Mouse (Mus musculus) lung, postnatal 14 days (tissue): ENCODE data around the gene Anks4b.

ENCODE experiments used
- DNase-seq: peaks from one replicate; pipeline ENCODE4 v3.0.0; 2021

Anks4b gene

GRCm38 (mm10) chr7:120189369-120190149 is 15.9 kb downstream of the Anks4b start:
- no peak for DNase-seq

GRCm38 (mm10) chr7:120190150-120190665 is 16.6 kb downstream of the Anks4b start:
- no peak for DNase-seq

DNA sequence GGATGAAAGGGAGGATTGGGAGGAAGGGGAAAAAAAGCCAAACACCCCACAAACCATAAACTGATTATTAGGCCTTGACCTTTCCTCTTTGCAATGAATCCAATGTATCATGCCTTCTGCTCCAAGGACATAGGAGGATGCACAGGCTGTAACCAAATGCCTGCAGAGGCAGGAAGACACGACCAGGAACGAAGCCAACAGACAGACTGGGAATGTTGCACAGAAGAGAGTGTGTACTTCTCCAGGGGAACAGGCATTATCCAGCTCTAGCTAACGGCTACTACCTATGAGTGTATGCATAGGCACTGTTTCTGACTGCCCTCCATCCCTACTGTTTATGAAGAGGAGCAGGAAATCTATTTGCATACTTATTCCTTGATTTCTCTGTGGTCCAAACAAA is 18.5 kb downstream of the Anks4b start:
- no peak for DNase-seq

- DNase-seq, result no peak
These were observed 19.2 kb downstream of the Anks4b start for GRCm38 (mm10) chr7:120192816-120193215.

- DNase-seq, result no peak
These were observed 21.5 kb downstream of the Anks4b start for GRCm38 (mm10) chr7:120195207-120195606.

- DNase-seq, result peak; percentile 47
These were observed 27.6 kb downstream of the Anks4b start for GRCm38 (mm10) chr7:120201231-120201744.

DNA sequence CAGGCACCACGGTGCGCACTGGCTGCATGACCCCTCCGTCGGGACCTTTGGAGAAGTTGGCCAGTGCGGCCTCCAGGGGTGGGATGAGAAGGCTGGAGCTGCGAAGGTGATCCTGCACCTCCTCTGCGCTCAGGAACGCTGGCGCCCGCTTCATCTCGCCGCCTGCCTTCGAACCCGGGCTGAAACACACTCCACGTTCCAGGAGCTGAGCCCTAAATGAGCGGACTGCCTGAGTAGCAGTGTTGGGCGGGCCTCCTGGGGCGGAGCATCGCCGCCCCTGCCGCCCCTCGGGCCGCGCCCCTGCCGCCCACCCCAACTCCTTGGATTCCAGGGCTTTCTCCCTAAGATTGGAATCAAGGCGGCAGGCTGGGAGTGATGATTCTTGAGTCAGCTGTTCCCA is 28.1 kb downstream of the Anks4b start, which contains the start of gene Crym:
Crym (minus strand) TSS at position 341 of the 400 bp plus-strand sequence.
- no peak for DNase-seq

DNA sequence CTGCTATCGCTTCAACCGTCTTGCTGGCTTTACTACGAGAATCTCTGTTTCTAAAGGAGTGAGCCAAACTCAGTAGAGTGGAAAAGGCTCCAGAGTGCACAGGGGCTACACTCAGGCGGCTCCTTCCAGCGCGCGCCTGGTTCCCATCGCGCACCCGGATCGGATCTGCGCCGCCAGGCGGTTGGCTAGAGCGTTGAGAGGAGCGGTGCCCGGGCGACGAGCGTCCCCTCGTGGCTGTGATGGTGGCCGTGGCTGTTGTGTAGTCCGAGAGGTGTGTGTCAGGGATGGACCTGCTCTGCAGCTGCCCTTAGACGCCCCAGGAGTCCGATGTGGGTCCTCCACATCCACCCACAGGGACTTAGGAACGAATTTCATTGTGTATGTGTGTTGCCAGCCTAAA is 30.1 kb downstream of the Anks4b start, which contains the start of gene Abca14:
Abca14 (plus strand) TSS at position 173 of the 400 bp plus-strand sequence.
- DNase-seq, result peak; percentile 88

DNA sequence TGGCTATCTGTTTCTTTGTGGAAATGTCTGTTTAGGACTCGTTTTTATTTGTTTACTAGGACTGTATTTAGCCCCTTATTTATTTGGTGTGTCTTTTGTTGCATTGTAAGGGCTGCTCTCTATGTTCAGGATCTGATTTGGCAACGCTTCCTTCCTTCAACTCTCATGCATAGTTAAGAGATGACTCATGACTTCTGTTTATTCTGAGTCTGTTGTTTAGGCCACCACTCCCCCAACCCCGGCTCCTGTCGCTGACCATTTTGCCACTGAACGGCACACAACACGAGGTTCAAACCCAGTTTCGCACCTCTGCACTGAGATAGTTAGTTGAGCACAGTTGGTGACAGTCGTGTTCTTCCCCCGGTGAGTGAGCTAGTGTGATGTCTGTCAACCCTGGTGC is 32.3 kb downstream of the Anks4b start:
- peak; percentile 16 for DNase-seq

DNA sequence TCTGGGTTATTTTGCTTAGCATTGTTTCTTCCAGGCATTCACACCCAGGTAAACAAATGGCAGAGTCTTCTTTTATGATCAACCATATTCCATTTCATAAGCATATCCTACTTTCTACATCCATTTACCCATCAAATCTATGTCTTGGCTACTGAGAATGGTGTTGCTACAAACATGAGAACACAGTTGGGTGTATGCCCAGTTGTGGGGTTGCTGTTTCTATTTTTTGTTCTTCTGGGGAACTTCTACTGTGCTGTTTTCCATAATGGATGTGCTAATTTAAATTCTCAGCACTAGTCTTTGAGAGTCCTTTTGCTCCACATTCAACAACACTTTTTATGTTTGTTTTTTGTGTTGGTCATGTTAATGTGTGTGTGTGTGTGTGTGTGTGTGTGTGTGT is 54.9 kb downstream of the Anks4b start:
- DNase-seq, result no peak
